Mouse (Mus musculus) limb, embryonic 11.5 days (tissue): ENCODE results near the gene Fam53b. TPM values are rescaled to one million over a fixed set of nuclear protein-coding genes. Genes with fewer than 3 reads are reported as not detected.

Source experiments
- ATAC-seq: fragments of 200-750 bp; cut with Nextera tagmentation; 2 replicates; pipeline ENCODE4 v1.8.0; 2017; ENCODE audit warnings: low read depth; ENCODE audit not compliant: insufficient number of reproducible peaks, low FRiP score, low TSS enrichment
- DNase-seq: peaks from one replicate; pipeline ENCODE4 v3.0.0-alpha.2; 2015; ENCODE audit warnings: low spot score
- H3K27ac ChIP-seq: fragments of 300-500 bp; sonication (generic); replicated peaks from 2 replicates; pipeline ENCODE4 v1.5.1; 2014; ENCODE audit warnings: low read depth, mild to moderate bottlenecking, low read length
- H3K27me3 ChIP-seq: fragments of 300-500 bp; sonication (generic); 2 replicates; pipeline ENCODE4 v1.6.1; 2014; ENCODE audit warnings: mild to moderate bottlenecking, low read length, mixed read lengths; ENCODE audit not compliant: control insufficient read depth, insufficient read depth
- H3K36me3 ChIP-seq: fragments of 300-500 bp; sonication (generic); 2 replicates; pipeline ENCODE4 v1.6.1; 2014; ENCODE audit warnings: mild to moderate bottlenecking, low read length, moderate library complexity, mixed read lengths; ENCODE audit not compliant: control insufficient read depth, insufficient read depth
- H3K4me1 ChIP-seq: fragments of 300-500 bp; sonication (generic); 2 replicates; pipeline ENCODE4 v1.6.1; 2014; ENCODE audit warnings: low read length, mixed read lengths; ENCODE audit not compliant: control insufficient read depth, insufficient read depth
- H3K4me2 ChIP-seq: fragments of 300-500 bp; sonication (generic); 2 replicates; pipeline ENCODE4 v1.6.1; 2014; ENCODE audit warnings: low read depth, mild to moderate bottlenecking, moderate library complexity; ENCODE audit not compliant: severe bottlenecking
- H3K4me3 ChIP-seq: fragments of 300-500 bp; sonication (generic); 2 replicates; pipeline ENCODE4 v1.5.1; 2014; ENCODE audit warnings: low read depth, low read length
- H3K9ac ChIP-seq: fragments of 300-500 bp; sonication (generic); 2 replicates; pipeline ENCODE4 v1.6.1; 2014; ENCODE audit warnings: mild to moderate bottlenecking, low read length
- H3K9me3 ChIP-seq: fragments of 300-500 bp; sonication (generic); 2 replicates; pipeline ENCODE4 v1.6.1; 2016; ENCODE audit warnings: low read length; ENCODE audit not compliant: control insufficient read depth
- WGBS: fragments of 180-500 bp; shearing (Covaris S2); extraction: QIAGEN DNeasy Blood & Tissue Kit; methylation state at CpG from one replicate; pipeline ENCODE4 v1.1.7; 2014; 5-methylcytosine and 5-hydroxymethylcytosine counted together
- polyA plus RNA-seq: library from polyadenylated mRNA; unstranded; fragments of >200 nt; fragmentation: Nextera tagmentation; extraction: Ambion mirVana; gene quantifications from 2 replicates; pipeline ENCODE4 v1.2.1, GENCODE M21; 2014

Gene Fam53b
- polyA plus RNA-seq, 1 experiment from 2014 or later, result 23.8 TPM

DNA sequence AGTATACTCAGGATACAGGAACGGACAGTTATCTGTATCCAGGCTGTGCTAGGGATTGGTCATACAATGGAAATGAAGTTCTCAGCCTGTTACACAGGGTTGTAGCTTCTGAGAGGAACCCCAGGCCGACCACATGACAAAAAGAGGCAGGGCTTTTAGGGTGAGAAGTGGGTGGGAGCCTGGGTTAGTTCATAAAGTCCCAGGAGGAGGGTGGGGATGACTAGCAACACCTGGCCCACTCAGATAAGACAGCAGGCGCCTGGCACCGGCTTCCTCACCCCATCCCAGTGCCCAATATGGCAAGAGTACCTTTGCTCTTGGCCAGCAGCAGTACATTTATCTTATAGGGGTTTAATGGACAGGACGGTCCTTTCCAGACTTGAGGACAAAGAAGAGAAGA lies 41.2 kb downstream of the Fam53b start:
- Histone ChIP-seq H3K9ac (no peak overlapping the region), H3K27ac (no peak overlapping the region), H3K4me1 (peaks cover 5% of the 10 kb centered on the region; the same call in 1 of the 2 replicates), H3K9me3 (no peaks in the 10 kb centered on the region), H3K4me3 (no peak overlapping the region), H3K36me3 (peaks cover 3% of the 10 kb centered on the region; the same call in 1 of the 2 replicates), H3K27me3 (no peaks in the 10 kb centered on the region), H3K4me2 (no peak overlapping the region)
- ATAC-seq (no peak), DNase-seq (no peak)
- 84% methylated on average over 5 of the region's 5 CpGs for WGBS

DNA sequence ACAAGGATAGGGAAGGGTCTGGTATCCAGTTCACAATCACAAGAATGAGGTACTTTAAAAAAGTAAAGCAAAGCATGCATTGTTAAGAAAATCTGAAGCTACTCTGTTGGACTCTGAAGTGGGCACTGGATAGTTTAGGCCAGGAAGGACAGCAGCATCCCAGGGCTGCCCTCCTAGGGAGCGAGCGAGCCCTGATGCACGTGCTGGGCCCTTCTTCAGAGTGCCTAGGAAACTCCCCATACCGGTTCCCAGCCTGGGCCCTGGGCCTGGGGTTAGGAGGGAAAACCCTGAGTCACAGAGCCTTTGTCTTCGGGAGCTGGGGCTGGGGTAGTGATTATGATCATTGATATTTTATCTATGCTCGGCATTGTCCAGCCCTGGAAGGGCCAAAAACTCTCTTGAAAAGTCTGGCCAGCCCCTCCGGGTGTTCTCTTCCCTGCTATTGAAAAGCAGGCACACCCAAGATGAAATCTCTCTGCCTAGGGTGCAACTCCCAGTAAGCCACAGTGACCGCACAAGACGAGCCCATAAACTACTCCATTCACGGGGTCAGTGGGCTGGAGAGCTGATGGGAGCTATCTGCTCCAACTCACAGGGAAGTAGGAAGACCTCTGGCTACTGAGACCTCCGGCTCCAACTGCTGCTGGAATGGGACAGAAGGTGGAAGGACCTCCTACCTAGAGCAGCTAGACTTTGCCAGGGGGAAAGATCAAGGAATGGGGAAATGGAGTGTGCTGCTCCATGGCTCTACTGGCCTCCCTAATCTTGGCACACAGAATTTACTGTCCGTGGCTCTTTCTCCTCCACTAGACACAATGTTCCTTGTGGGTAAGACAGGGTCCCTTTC lies 45.0 kb downstream of the Fam53b start:
- Histone ChIP-seq H3K4me2 (no peak overlapping the region), H3K27ac (no peak overlapping the region), H3K9me3 (no peaks in the 10 kb centered on the region), H3K9ac (no peak overlapping the region), H3K4me1 (peaks cover 9% of the 10 kb centered on the region), H3K36me3 (no peaks in the 10 kb centered on the region), H3K4me3 (no peak overlapping the region), H3K27me3 (no peaks in the 10 kb centered on the region)
- DNase-seq (no peak), ATAC-seq (no peak)
- 81% methylated on average over 12 of the region's 12 CpGs for WGBS

DNA sequence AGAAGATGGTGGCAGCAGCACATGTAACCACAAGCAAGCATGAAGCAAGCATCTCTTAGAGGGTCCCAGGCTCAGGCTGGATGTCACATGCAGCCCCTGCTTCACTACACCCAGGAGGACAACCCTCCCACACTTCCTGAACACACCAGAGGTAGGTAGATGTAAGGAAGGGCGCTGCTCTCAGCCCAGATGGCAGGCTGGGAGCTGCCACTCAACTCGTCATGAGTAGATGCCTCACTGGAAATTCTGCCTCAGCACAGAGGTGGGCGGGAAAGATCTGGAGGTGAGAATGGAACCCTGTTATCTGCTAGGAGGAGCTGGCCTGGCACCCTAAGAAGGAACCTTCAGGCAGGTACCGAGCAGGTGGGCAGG lies 45.7 kb downstream of the Fam53b start:
- peaks cover 9% of the 10 kb centered on the region for H3K4me1 ChIP-seq
- H3K27ac ChIP-seq, result no peak overlapping the region
- H3K9me3 ChIP-seq, result no peaks in the 10 kb centered on the region
- DNase-seq (no peak), ATAC-seq (no peak)
- H3K9ac ChIP-seq, result no peak overlapping the region
- WGBS, result 83% methylated on average over 4 of the region's 4 CpGs
- no peaks in the 10 kb centered on the region for H3K36me3 ChIP-seq
- H3K4me3 ChIP-seq, result no peak overlapping the region
- no peaks in the 10 kb centered on the region for H3K27me3 ChIP-seq
- no peak overlapping the region for H3K4me2 ChIP-seq

DNA sequence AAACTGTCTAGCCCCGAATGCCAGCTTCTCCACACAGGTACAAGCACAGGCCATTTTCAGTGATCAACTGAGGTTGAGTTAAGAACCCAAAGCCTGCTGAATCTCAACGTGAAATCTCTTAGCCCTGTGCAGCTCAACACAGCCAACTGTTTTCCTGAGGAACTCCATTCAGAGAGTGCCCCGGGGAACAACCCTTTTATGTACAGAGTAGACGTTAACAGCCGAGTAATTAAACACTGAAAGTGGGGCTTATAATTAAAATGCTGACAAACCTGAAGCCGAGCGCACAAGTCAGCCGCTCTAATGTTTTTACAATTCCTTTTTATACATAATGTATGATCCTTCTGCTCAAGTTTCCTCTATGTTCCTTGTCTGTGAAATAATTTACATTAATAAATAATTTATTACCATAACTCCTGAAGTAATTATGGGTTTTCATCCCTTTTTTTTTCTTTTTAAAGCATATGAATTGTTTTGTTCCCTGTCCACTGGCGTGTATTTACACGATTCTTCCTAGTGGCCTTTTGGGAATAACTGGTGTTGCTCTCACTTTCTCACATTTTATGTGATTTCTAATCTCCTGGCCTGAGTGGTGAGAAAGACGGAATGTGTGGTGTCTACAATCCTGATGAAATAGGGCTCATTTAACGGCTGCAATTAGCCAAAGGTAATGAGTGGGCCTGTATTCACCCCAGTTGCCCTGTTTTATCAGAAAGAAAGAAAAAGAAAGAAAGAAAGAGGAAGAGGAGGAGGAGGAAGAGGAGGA lies 46.3 kb downstream of the Fam53b start:
- DNase-seq, result peak; percentile 25
- no peak overlapping the region for H3K9ac ChIP-seq
- H3K9me3 ChIP-seq, result no peaks in the 10 kb centered on the region
- peaks cover 9% of the 10 kb centered on the region for H3K4me1 ChIP-seq
- H3K36me3 ChIP-seq, result no peaks in the 10 kb centered on the region
- 35% methylated on average over 12 of the region's 12 CpGs for WGBS
- H3K27me3 ChIP-seq, result no peaks in the 10 kb centered on the region
- H3K4me3 ChIP-seq, result no peak overlapping the region
- no peak overlapping the region for H3K27ac ChIP-seq
- ATAC-seq, result no peak
- no peak overlapping the region for H3K4me2 ChIP-seq

DNA sequence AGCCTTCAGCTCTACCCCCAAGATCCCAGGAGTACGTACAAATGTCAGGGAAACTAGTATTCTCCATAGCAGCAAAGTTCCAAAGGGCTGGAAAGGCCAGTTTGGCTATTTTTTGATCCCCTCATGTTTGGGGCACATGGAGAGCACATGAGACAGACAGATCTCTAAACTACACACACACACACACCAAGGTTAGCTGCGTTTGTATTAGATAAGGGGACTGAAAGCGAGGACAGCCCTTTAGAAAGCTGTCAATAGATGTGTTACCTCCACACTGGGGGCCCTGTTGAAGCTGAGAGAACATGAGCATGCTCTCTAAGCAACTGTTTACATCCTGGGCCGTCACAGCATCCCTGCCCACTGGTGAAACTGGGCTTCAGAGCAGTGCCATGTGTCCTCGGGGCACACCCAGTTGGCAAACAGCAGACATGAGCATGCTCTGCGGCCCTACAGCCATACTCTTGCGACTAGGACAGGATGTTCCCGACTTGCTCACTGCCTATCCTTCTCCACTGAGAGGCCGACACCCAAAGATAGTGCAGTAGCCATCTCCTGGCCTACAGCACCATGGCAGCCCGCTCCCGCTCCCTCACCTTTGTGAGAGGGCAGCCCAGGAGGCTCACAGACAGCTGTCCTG lies 47.3 kb downstream of the Fam53b start:
- H3K27me3 ChIP-seq, result no peaks in the 10 kb centered on the region
- H3K27ac ChIP-seq, result no peak overlapping the region
- no peak for DNase-seq
- ATAC-seq, result no peak
- no peak overlapping the region for H3K9ac ChIP-seq
- H3K4me3 ChIP-seq, result no peak overlapping the region
- H3K36me3 ChIP-seq, result no peaks in the 10 kb centered on the region; the same call in 1 of the 2 replicates
- H3K4me2 ChIP-seq, result no peak overlapping the region
- 86% methylated on average over 11 of the region's 11 CpGs for WGBS
- H3K9me3 ChIP-seq, result no peaks in the 10 kb centered on the region
- H3K4me1 ChIP-seq, result peaks cover 9% of the 10 kb centered on the region

DNA sequence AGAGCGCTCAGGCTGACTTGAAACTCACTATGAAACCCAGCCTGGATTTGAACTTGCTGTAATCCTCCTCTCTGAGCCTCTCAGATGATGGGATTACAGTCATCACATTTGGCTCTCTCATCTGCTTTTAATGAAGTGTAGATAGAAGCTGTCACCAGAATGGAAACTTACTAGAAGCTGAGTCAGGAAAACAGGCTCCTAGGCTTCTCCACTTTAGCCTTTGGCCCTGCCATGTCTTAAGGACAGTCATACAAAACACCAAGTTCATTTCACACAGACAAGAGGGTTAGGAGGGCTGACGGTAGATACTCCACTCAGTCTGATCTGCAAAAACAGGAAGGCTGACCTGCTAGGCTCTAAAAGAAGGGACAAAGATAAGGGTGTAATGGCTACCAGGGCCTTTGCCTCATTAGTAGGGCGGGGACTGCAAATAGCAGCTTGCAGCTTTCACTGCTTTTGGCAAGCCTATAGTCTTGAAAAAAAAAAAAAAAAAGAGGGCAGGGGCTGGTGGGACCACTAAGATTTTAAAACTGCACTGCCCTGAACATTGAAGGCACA lies 48.0 kb downstream of the Fam53b start:
- H3K36me3 ChIP-seq, result no peaks in the 10 kb centered on the region; the same call in 1 of the 2 replicates
- H3K9me3 ChIP-seq, result no peaks in the 10 kb centered on the region
- no peak overlapping the region for H3K9ac ChIP-seq
- H3K27ac ChIP-seq, result no peak overlapping the region
- ATAC-seq, result no peak
- H3K27me3 ChIP-seq, result no peaks in the 10 kb centered on the region
- H3K4me3 ChIP-seq, result no peak overlapping the region
- no peak overlapping the region for H3K4me2 ChIP-seq
- WGBS, result 81% methylated on average over 3 of the region's 3 CpGs
- peaks cover 9% of the 10 kb centered on the region for H3K4me1 ChIP-seq
- no peak for DNase-seq

DNA sequence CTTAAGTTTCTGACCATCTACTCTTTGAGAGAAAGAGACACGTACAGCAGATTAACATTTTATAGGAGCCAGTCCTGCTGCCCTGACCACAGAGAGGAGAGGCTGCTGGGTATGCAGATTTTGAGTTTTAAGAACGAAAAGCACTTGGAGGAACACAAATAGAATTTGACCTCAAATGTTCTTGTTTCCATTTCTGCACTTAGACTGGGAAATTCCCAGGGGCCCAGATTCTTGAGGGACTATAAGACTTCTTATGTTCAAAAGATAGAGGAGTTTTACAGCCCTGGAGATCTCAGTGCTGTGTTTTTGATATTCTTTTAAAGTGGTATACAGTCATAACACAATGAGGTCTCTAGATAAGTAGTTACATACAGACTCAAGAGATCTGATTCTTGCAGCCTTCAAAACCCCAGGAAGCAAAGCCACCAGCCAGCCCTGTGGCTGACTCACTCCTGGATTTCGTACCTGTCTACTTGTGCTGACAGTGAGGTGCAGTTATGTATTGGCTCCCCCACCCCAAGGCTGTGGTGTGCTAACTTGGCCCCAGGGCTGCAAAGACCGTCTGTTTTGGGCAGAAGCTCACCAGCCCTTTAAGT lies 48.7 kb downstream of the Fam53b start:
- 82% methylated on average over 4 of the region's 4 CpGs for WGBS

DNA sequence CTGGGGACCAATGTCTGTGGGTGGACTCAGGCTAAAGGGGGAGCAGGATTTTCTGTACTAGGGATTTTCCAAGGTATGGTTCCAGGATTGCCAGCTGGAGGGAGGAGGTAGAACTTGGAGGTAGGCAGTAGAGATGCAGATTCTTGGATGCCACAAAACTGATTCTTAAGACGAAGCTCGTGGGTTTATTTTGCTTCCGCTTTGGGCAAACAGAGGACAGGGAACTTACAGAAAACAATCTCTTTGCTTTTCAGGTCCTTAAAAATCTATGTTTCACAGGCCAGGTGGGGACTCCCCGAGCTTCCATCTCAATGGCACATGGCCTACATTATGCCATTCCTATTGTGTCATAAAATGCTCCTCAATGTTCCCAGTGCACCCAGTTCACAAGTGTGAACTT lies 49.4 kb downstream of the Fam53b start:
- H3K9me3 ChIP-seq, result no peaks in the 10 kb centered on the region
- H3K9ac ChIP-seq, result no peak overlapping the region
- no peak overlapping the region for H3K4me2 ChIP-seq
- H3K4me3 ChIP-seq, result no peak overlapping the region
- H3K36me3 ChIP-seq, result peaks cover 2% of the 10 kb centered on the region; the same call in 1 of the 2 replicates
- H3K27me3 ChIP-seq, result no peaks in the 10 kb centered on the region
- peaks cover 9% of the 10 kb centered on the region for H3K4me1 ChIP-seq
- ATAC-seq (no peak), DNase-seq (no peak)
- no peak overlapping the region for H3K27ac ChIP-seq
- WGBS, result 90% methylated on average over 4 of the region's 4 CpGs

More for the DNA sequence above, 48.7 kb downstream of the Fam53b start:
- Histone ChIP-seq H3K4me2 (no peak overlapping the region), H3K9me3 (no peaks in the 10 kb centered on the region), H3K4me3 (no peak overlapping the region), H3K27ac (no peak overlapping the region), H3K27me3 (no peaks in the 10 kb centered on the region), H3K9ac (no peak overlapping the region), H3K4me1 (peaks cover 9% of the 10 kb centered on the region), H3K36me3 (no peaks in the 10 kb centered on the region; the same call in 1 of the 2 replicates)
- no peak for ATAC-seq
- no peak for DNase-seq
